Mouse (Mus musculus): ENCODE results near the gene Il17ra.

GRCm38 (mm10) chr6:120489461-120489860 is 26.4 kb downstream of the Il17ra start:
- TF ChIP-seq POLR2A (IDR thresholded peaks at IDR 0.05; ENCODE audit: extremely low read depth, insufficient read depth, low read length) (no peak), CTCF (IDR thresholded peaks at IDR 0.05; ENCODE audit: low read depth, low read length) (no peak)
